Mouse (Mus musculus) neural tube, embryonic 10.5 days (tissue): Measurements from ENCODE around the gene Gpr107.
"Not testable (repeated sequence)": the region's sequence is repeated elsewhere in the genome, so short reads cannot be mapped to it uniquely, and the experiment has no call there.

Experiments used
- DNase-seq: peaks from one replicate; pipeline ENCODE4 v3.0.0-alpha.2; 2017; ENCODE audit warnings: low spot score; ENCODE audit errors: extremely low spot score

Gene Gpr107

GRCm38 (mm10) chr2:31150762-31151161 is 1.4 kb upstream of the Gpr107 start:
- no peak for DNase-seq

GRCm38 (mm10) chr2:31156846-31157245 is 4.7 kb downstream of the Gpr107 start:
- no peak for DNase-seq

- no peak for DNase-seq
Measured at GRCm38 (mm10) chr2:31160147-31160920, 8.2 kb downstream of the Gpr107 start.

GRCm38 (mm10) chr2:31161620-31162019 is 9.5 kb downstream of the Gpr107 start:
- no peak for DNase-seq

- no peak for DNase-seq
Measured at GRCm38 (mm10) chr2:31163361-31164118, 11.4 kb downstream of the Gpr107 start.

- no peak for DNase-seq
Measured at GRCm38 (mm10) chr2:31164841-31165455, 12.8 kb downstream of the Gpr107 start.

- no peak for DNase-seq
Measured at GRCm38 (mm10) chr2:31165529-31165928, 13.4 kb downstream of the Gpr107 start.

- not testable (repeated sequence) for DNase-seq
Measured at GRCm38 (mm10) chr2:31167571-31167970, 15.5 kb downstream of the Gpr107 start.

- no peak for DNase-seq
Measured at GRCm38 (mm10) chr2:31169001-31169400, 16.9 kb downstream of the Gpr107 start.

GRCm38 (mm10) chr2:31170164-31170563 is 18.0 kb downstream of the Gpr107 start:
- no peak for DNase-seq

GRCm38 (mm10) chr2:31172001-31172400 is 19.9 kb downstream of the Gpr107 start:
- no peak for DNase-seq

- no peak for DNase-seq
Measured at GRCm38 (mm10) chr2:31172536-31172935, 20.4 kb downstream of the Gpr107 start.

GRCm38 (mm10) chr2:31173290-31173689 is 21.2 kb downstream of the Gpr107 start:
- DNase-seq = no peak

- DNase-seq = not testable (repeated sequence)
Measured at GRCm38 (mm10) chr2:31178593-31178992, 26.5 kb downstream of the Gpr107 start.

GRCm38 (mm10) chr2:31179471-31179870 is 27.4 kb downstream of the Gpr107 start:
- DNase-seq = no peak

- DNase-seq = no peak
Measured at GRCm38 (mm10) chr2:31180081-31180551, 28.0 kb downstream of the Gpr107 start.

- DNase-seq = no peak
Measured at GRCm38 (mm10) chr2:31182786-31183330, 30.7 kb downstream of the Gpr107 start.

GRCm38 (mm10) chr2:31183830-31184229 is 31.7 kb downstream of the Gpr107 start:
- no peak for DNase-seq

GRCm38 (mm10) chr2:31188691-31189090 is 36.6 kb downstream of the Gpr107 start:
- DNase-seq = no peak

- no peak for DNase-seq
Measured at GRCm38 (mm10) chr2:31189654-31190053, 37.5 kb downstream of the Gpr107 start.

GRCm38 (mm10) chr2:31191765-31192164 is 39.6 kb downstream of the Gpr107 start:
- no peak for DNase-seq
